Mouse (Mus musculus) layer of hippocampus, adult 2 months (tissue): ENCODE results near the gene Gm20696. TPM values are rescaled to one million over a fixed set of nuclear protein-coding genes. Genes with fewer than 3 reads are reported as not detected.
A peak's percentile ranks its signal among the peaks of the same experiment; 100 is the strongest.

Source experiments
- DNase-seq, 2 experiments: peaks; one replicate each; pipeline ENCODE4 v3.0.0; 2022; ENCODE audit warnings: low spot score in 2 of 2
- H3K27ac ChIP-seq: fragments of 200-600 bp; 2 replicates; pipeline ENCODE4 v1.8.1; 2022
- H3K4me3 ChIP-seq: fragments of 200-600 bp; 2 replicates; pipeline ENCODE4 v1.8.1; 2022; ENCODE audit warnings: mild to moderate bottlenecking
- CTCF ChIP-seq: fragments of 200-600 bp; conservative IDR thresholded peaks from 2 replicates; pipeline ENCODE4 v1.8.1; 2022; ENCODE audit warnings: antibody characterized with exemption, mild to moderate bottlenecking, moderate library complexity
- total RNA-seq, 2 experiments: library from RNA; stranded (reverse); gene quantifications; 2 replicates each; pipeline ENCODE4 v1.2.3; 2021

The Gm20696 gene
- total RNA-seq, 2 experiments from 2014 or later = 6.2 to 7.3 TPM

- DNase-seq = no peak
- no peak for TF ChIP-seq CTCF
- Histone ChIP-seq H3K4me3 (no peak overlapping the region), H3K27ac (no peak overlapping the region)
Observed at GRCm38 (mm10) chr6:99300235-99300634, 366.4 kb downstream of the Gm20696 start.

GRCm38 (mm10) chr6:99299196-99299595 is 367.4 kb downstream of the Gm20696 start:
- Histone ChIP-seq H3K27ac (0 out of 2 replicates have a peak overlapping the region, but pooled peaks have one; percentile 16), H3K4me3 (no peak overlapping the region)
- no peak for TF ChIP-seq CTCF
- no peak for DNase-seq

GRCm38 (mm10) chr6:99297535-99297934 is 369.1 kb downstream of the Gm20696 start:
- no peak overlapping the region for H3K4me3 ChIP-seq
- no peak for TF ChIP-seq CTCF
- no peak overlapping the region for H3K27ac ChIP-seq
- no peak for DNase-seq

- Histone ChIP-seq H3K4me3 (no peak overlapping the region), H3K27ac (peak overlapping the region; percentile 21; the same call in 1 of the 2 replicates)
- DNase-seq = no peak
- no peak for TF ChIP-seq CTCF
Observed at GRCm38 (mm10) chr6:99295495-99295894, 371.1 kb downstream of the Gm20696 start.

- Histone ChIP-seq H3K4me3 (no peak overlapping the region), H3K27ac (no peak overlapping the region)
- no peak for DNase-seq
- TF ChIP-seq CTCF = no peak
Observed at GRCm38 (mm10) chr6:99289220-99289619, 377.4 kb downstream of the Gm20696 start.

GRCm38 (mm10) chr6:99285026-99285425 is 381.6 kb downstream of the Gm20696 start:
- TF ChIP-seq CTCF = no peak
- Histone ChIP-seq H3K27ac (no peak overlapping the region), H3K4me3 (no peak overlapping the region)
- DNase-seq = no peak

- no peak for DNase-seq
- no peak overlapping the region for H3K4me3 ChIP-seq
- no peak for TF ChIP-seq CTCF
- no peak overlapping the region for H3K27ac ChIP-seq
Observed at GRCm38 (mm10) chr6:99284019-99284418, 382.6 kb downstream of the Gm20696 start.

GRCm38 (mm10) chr6:99282866-99283657 is 383.5 kb downstream of the Gm20696 start:
- DNase-seq = no peak
- Histone ChIP-seq H3K4me3 (no peak overlapping the region), H3K27ac (no peak overlapping the region)
- TF ChIP-seq CTCF = no peak

GRCm38 (mm10) chr6:99281433-99281832 is 385.2 kb downstream of the Gm20696 start:
- DNase-seq = no peak
- Histone ChIP-seq H3K27ac (no peak overlapping the region), H3K4me3 (no peak overlapping the region)
- TF ChIP-seq CTCF = no peak

GRCm38 (mm10) chr6:99280619-99281018 is 386.0 kb downstream of the Gm20696 start:
- no peak for DNase-seq
- no peak overlapping the region for H3K4me3 ChIP-seq
- H3K27ac ChIP-seq = no peak overlapping the region
- no peak for TF ChIP-seq CTCF

- no peak for TF ChIP-seq CTCF
- DNase-seq = no peak
- Histone ChIP-seq H3K4me3 (no peak overlapping the region), H3K27ac (no peak overlapping the region)
Observed at GRCm38 (mm10) chr6:99277251-99277650, 389.3 kb downstream of the Gm20696 start.

- no peak overlapping the region for H3K27ac ChIP-seq
- no peak for DNase-seq
- no peak for TF ChIP-seq CTCF
- H3K4me3 ChIP-seq = no peak overlapping the region
Observed at GRCm38 (mm10) chr6:99276297-99276653, 390.3 kb downstream of the Gm20696 start.

- Histone ChIP-seq H3K27ac (no peak overlapping the region), H3K4me3 (no peak overlapping the region)
- TF ChIP-seq CTCF = no peak
- DNase-seq = no peak
Observed at GRCm38 (mm10) chr6:99275381-99276296, 391.0 kb downstream of the Gm20696 start.
